9 mouse cellular contexts compared by ENCODE assay signal in genomic region chr3:145885376-145885775, GRCm38 (mm10). TPM values are rescaled to one million over a fixed set of nuclear protein-coding genes. Genes with fewer than 3 reads are reported as not detected.
DNase-seq lines count a peak whose midpoint lies in the region; ATAC-seq and TF ChIP-seq lines count a peak whose summit lies in the region.
"Had no signal": no experiment of that assay in that cellular context is flagged by ENCODE, and none has a peak within 500 bp of the region (broad histone marks: within the 10 kb centered on the region; RNA-seq: fewer than 3 reads in every experiment).

No protein-coding gene starts in this region.

- no peak overlapping the region for H3K4me2 ChIP-seq in intestine, embryonic 14.5 days (ENCODE audit: low read length)
- H3K4me2 ChIP-seq in intestine, postnatal 0 days (replicated peaks; ENCODE audit: low read depth) = no peak overlapping the region
- H3K4me2 ChIP-seq in heart, embryonic 15.5 days = no peak overlapping the region
- H3K4me2 ChIP-seq in limb, embryonic 13.5 days (replicated peaks) = no peak overlapping the region
- H3K4me2 ChIP-seq: midbrain, embryonic 12.5 days had no signal

- H3K36me3 ChIP-seq in intestine, embryonic 14.5 days (ENCODE audit: control insufficient read depth, insufficient read depth, low read length) = no peaks in the 10 kb centered on the region
- no peaks in the 10 kb centered on the region for H3K36me3 ChIP-seq in intestine, postnatal 0 days (ENCODE audit: control insufficient read depth, insufficient read depth)
- no peaks in the 10 kb centered on the region for H3K36me3 ChIP-seq in heart, embryonic 15.5 days
- H3K36me3 ChIP-seq in limb, embryonic 13.5 days = peaks cover 6% of the 10 kb centered on the region; the same call in 1 of the 2 replicates
- H3K36me3 ChIP-seq: midbrain, embryonic 12.5 days had no signal

- TF ChIP-seq CTCF in intestine, postnatal 0 days (IDR thresholded peaks at IDR 0.05; ENCODE audit: low read depth) = no peak
- no peak for TF ChIP-seq CTCF in brain, embryonic 14.5 days (IDR thresholded peaks at IDR 0.05; ENCODE audit: borderline replicate concordance, extremely low read depth, insufficient read depth, insufficient read length)

- 67% methylated on average over 4 of the region's 4 CpGs for WGBS in intestine, embryonic 14.5 days
- 63% methylated on average over 4 of the region's 4 CpGs for WGBS in intestine, postnatal 0 days
- 59% methylated on average over 4 of the region's 4 CpGs for WGBS in heart, embryonic 15.5 days
- 69% methylated on average over 4 of the region's 4 CpGs for whole genome bisulfite sequencing in limb, embryonic 13.5 days

- TF ChIP-seq POLR2A in brain, embryonic 14.5 days (IDR thresholded peaks at IDR 0.05; ENCODE audit: borderline replicate concordance, extremely low read depth, insufficient read depth, insufficient read length, poor library complexity, severe bottlenecking) = no peak

- no peak overlapping the region for H3K9ac ChIP-seq in intestine, embryonic 14.5 days (ENCODE audit: low read length)
- no peak overlapping the region for H3K9ac ChIP-seq in intestine, postnatal 0 days (ENCODE audit: low read depth, low read length)
- H3K9ac ChIP-seq in heart, embryonic 15.5 days = no peak overlapping the region
- H3K9ac ChIP-seq in limb, embryonic 13.5 days = no peak overlapping the region
- H3K9ac ChIP-seq: midbrain, embryonic 12.5 days had no signal

- ATAC-seq in intestine, embryonic 14.5 days (replicated peaks; ENCODE audit: low FRiP score, low TSS enrichment, low read depth) = no peak
- no peak for ATAC-seq in intestine, postnatal 0 days
- no peak for ATAC-seq in heart, embryonic 15.5 days (replicated peaks; ENCODE audit: insufficient number of reproducible peaks, insufficient read depth, low FRiP score, low read depth)
- no peak for ATAC-seq in limb, embryonic 13.5 days (ENCODE audit: low FRiP score, low read depth)

- no peaks in the 10 kb centered on the region for H3K27me3 ChIP-seq in intestine, embryonic 14.5 days (replicated peaks; ENCODE audit: control insufficient read depth, insufficient read depth, low read length)
- H3K27me3 ChIP-seq in intestine, postnatal 0 days (replicated peaks; ENCODE audit: control insufficient read depth, insufficient read depth, low read length) = no peaks in the 10 kb centered on the region
- H3K27me3 ChIP-seq in heart, embryonic 15.5 days = no peaks in the 10 kb centered on the region
- peaks cover 4% of the 10 kb centered on the region; the same call in 1 of the 2 replicates for H3K27me3 ChIP-seq in limb, embryonic 13.5 days

- peak overlapping the region; percentile 70 for H3K27ac ChIP-seq in intestine, embryonic 14.5 days (ENCODE audit: low read depth)
- no peak overlapping the region for H3K27ac ChIP-seq in intestine, postnatal 0 days (ENCODE audit: low read depth, low read length)
- peak overlapping the region; percentile 70 for H3K27ac ChIP-seq in heart, embryonic 15.5 days
- H3K27ac ChIP-seq in limb, embryonic 13.5 days = peak overlapping the region; percentile 40; the same call in 1 of the 2 replicates
- H3K27ac ChIP-seq: midbrain, embryonic 12.5 days had no signal

- intact Hi-C loops in gastrocnemius, postnatal 36 days (cut with DNase I) = no loop called here

- no peak overlapping the region for H3K4me3 ChIP-seq in intestine, embryonic 14.5 days (ENCODE audit: low read depth, low read length)
- no peak overlapping the region for H3K4me3 ChIP-seq in intestine, postnatal 0 days (ENCODE audit: low read depth, low read length)
- H3K4me3 ChIP-seq in heart, embryonic 15.5 days = no peak overlapping the region
- H3K4me3 ChIP-seq in limb, embryonic 13.5 days = no peak overlapping the region
- H3K4me3 ChIP-seq: midbrain, embryonic 12.5 days had no signal

- DNase-seq in intestine, embryonic 14.5 days (ENCODE audit: low spot score) = no peak
- DNase-seq in brain, embryonic 14.5 days (ENCODE audit: low read depth) = peak; percentile 94
- DNase-seq in embryo, embryonic 9.5 days (ENCODE audit: extremely low spot score) = no peak
- no peak for DNase-seq in thymus, postnatal 4 days
- DNase-seq in gastrocnemius, postnatal 36 days = no peak

- H3K9me3 ChIP-seq in intestine, embryonic 14.5 days (ENCODE audit: control insufficient read depth, low read length) = no peaks in the 10 kb centered on the region
- H3K9me3 ChIP-seq in intestine, postnatal 0 days (ENCODE audit: control insufficient read depth) = no peaks in the 10 kb centered on the region
- H3K9me3 ChIP-seq in heart, embryonic 15.5 days (replicated peaks) = no peaks in the 10 kb centered on the region
- H3K9me3 ChIP-seq in limb, embryonic 13.5 days = no peaks in the 10 kb centered on the region
- H3K9me3 ChIP-seq: midbrain, embryonic 12.5 days had no signal

- H3K4me1 ChIP-seq in intestine, embryonic 14.5 days (replicated peaks; ENCODE audit: control insufficient read depth, insufficient read depth, low read length) = peaks cover 12% of the 10 kb centered on the region
- H3K4me1 ChIP-seq in intestine, postnatal 0 days (replicated peaks; ENCODE audit: control insufficient read depth, insufficient read depth, low read length) = no peaks in the 10 kb centered on the region
- peaks cover 27% of the 10 kb centered on the region for H3K4me1 ChIP-seq in heart, embryonic 15.5 days (replicated peaks)
- peaks cover 23% of the 10 kb centered on the region for H3K4me1 ChIP-seq in limb, embryonic 13.5 days

RNA-seq across cellular contexts. Expression of gene Bcl10, which starts 37.2 kb away (rescaled TPM):
- 52.9 and 53.5 TPM in 2 replicates for polyA plus RNA-seq in intestine, embryonic 14.5 days (2014; fragmentation: Nextera tagmentation; extraction: Ambion mirVana)
- 39.1 and 40.3 TPM in 2 replicates for polyA plus RNA-seq in intestine, postnatal 0 days (2015; fragmentation: Nextera tagmentation; extraction: Ambion mirVana)
- 17.0 and 19.0 TPM in 2 replicates for polyA plus RNA-seq in brain, embryonic 14.5 days (2012; rRNA removed)
- 38.2 and 38.5 TPM in 2 replicates for polyA plus RNA-seq in heart, embryonic 15.5 days (2015; fragmentation: Nextera tagmentation; extraction: Ambion mirVana)
- polyA plus RNA-seq in limb, embryonic 13.5 days (2015; fragmentation: Nextera tagmentation; extraction: Ambion mirVana) = 50.8 and 51.3 TPM in 2 replicates
- 10 to 100 TPM in 1 of 2 experiments, 1 to 10 TPM in 1; 8.5 to 10.0 TPM for total RNA-seq in gastrocnemius, postnatal 36 days (2021)

RNA-seq across cellular contexts. Expression of gene 2410004B18Rik, which starts 52.4 kb away (rescaled TPM):
- 46.2 and 50.7 TPM in 2 replicates for polyA plus RNA-seq in intestine, embryonic 14.5 days (2014; fragmentation: Nextera tagmentation; extraction: Ambion mirVana)
- 38.7 and 38.9 TPM in 2 replicates for polyA plus RNA-seq in intestine, postnatal 0 days (2015; fragmentation: Nextera tagmentation; extraction: Ambion mirVana)
- polyA plus RNA-seq in brain, embryonic 14.5 days (2012; rRNA removed) = 41.1 and 46.6 TPM in 2 replicates
- 39.3 and 45.4 TPM in 2 replicates for polyA plus RNA-seq in heart, embryonic 15.5 days (2015; fragmentation: Nextera tagmentation; extraction: Ambion mirVana)
- 48.6 and 51.3 TPM in 2 replicates for polyA plus RNA-seq in limb, embryonic 13.5 days (2015; fragmentation: Nextera tagmentation; extraction: Ambion mirVana)
- total RNA-seq in gastrocnemius, postnatal 36 days (2021) = 10 to 100 TPM; 17.2 to 18.0 TPM
